Mouse (Mus musculus) intestine, embryonic 14.5 days (tissue): ENCODE data around the gene Stab2. TPM values are rescaled to one million over a fixed set of nuclear protein-coding genes. Genes with fewer than 3 reads are reported as not detected.

Experiments used
- ATAC-seq: fragments of 200-750 bp; cut with Nextera tagmentation; replicated peaks from 2 replicates; pipeline ENCODE4 v1.8.0; 2017; ENCODE audit warnings: low read depth, moderate number of reproducible peaks, moderate TSS enrichment, moderate library complexity; ENCODE audit not compliant: low FRiP score, low TSS enrichment
- DNase-seq: peaks from one replicate; pipeline ENCODE4 v3.0.0-alpha.2; 2018; ENCODE audit warnings: low spot score
- H3K27ac ChIP-seq: fragments of 300-500 bp; sonication (generic); 2 replicates; pipeline ENCODE4 v1.5.1; 2014; ENCODE audit warnings: low read depth, mild to moderate bottlenecking, control low read depth
- H3K27me3 ChIP-seq: fragments of 300-500 bp; sonication (generic); replicated peaks from 2 replicates; pipeline ENCODE4 v1.6.1; 2014; ENCODE audit warnings: low read length, control low read depth; ENCODE audit not compliant: control insufficient read depth, insufficient read depth
- H3K36me3 ChIP-seq: fragments of 300-500 bp; sonication (generic); 2 replicates; pipeline ENCODE4 v1.6.1; 2014; ENCODE audit warnings: low read length, control low read depth; ENCODE audit not compliant: control insufficient read depth, insufficient read depth
- H3K4me1 ChIP-seq: fragments of 300-500 bp; sonication (generic); replicated peaks from 2 replicates; pipeline ENCODE4 v1.6.1; 2014; ENCODE audit warnings: low read length, control low read depth, mixed read lengths; ENCODE audit not compliant: control insufficient read depth, insufficient read depth
- H3K4me2 ChIP-seq: fragments of 300-500 bp; sonication (generic); 2 replicates; pipeline ENCODE4 v1.6.1; 2014; ENCODE audit warnings: low read length
- H3K4me3 ChIP-seq: fragments of 300-500 bp; sonication (generic); 2 replicates; pipeline ENCODE4 v1.5.1; 2014; ENCODE audit warnings: low read depth, low read length, control low read depth, mixed read lengths
- H3K9ac ChIP-seq: fragments of 300-500 bp; sonication (generic); 2 replicates; pipeline ENCODE4 v1.6.1; 2014; ENCODE audit warnings: mild to moderate bottlenecking, low read length
- H3K9me3 ChIP-seq: fragments of 300-500 bp; sonication (generic); 2 replicates; pipeline ENCODE4 v1.6.1; 2016; ENCODE audit warnings: low read length, control low read depth; ENCODE audit not compliant: control insufficient read depth
- WGBS: fragments of 180-500 bp; shearing (Covaris S2); extraction: QIAGEN DNeasy Blood & Tissue Kit; methylation state at CpG from one replicate; pipeline ENCODE4 v1.1.7; 2014; 5-methylcytosine and 5-hydroxymethylcytosine counted together
- polyA plus RNA-seq: library from polyadenylated mRNA; unstranded; fragments of >200 nt; fragmentation: Nextera tagmentation; extraction: Ambion mirVana; gene quantifications from 2 replicates; pipeline ENCODE4 v1.2.1, GENCODE M21; 2014

Stab2 gene
- polyA plus RNA-seq, 1 experiment from 2014 or later, result 1.3 TPM

DNA sequence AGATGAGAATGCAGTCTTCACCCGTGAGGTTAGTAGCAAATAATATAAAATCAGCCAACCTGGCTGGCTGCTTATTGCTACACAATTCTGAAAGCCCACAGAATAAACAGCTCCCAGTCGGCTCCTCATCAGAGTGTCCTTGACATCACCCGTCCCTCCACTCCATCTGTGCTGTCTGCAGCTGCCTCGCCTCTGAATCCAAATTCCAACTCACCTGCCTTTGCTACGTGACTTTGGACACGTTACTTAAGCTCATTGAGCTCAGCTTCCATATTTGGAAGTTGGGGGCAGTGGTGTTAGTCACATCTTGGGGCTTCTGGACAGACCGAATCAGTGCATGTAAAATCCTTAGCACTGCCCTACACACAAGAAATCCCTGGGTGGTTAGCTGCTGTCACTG, 135.7 kb downstream of the Stab2 start:
- no peak for DNase-seq
- WGBS, result 63% methylated on average over 7 of the region's 7 CpGs
- no peaks in the 10 kb centered on the region for H3K27me3 ChIP-seq
- no peaks in the 10 kb centered on the region for H3K4me1 ChIP-seq
- no peaks in the 10 kb centered on the region for H3K36me3 ChIP-seq
- H3K9ac ChIP-seq, result no peak overlapping the region
- ATAC-seq, result no peak
- no peak overlapping the region for H3K4me3 ChIP-seq
- H3K27ac ChIP-seq, result no peak overlapping the region
- no peaks in the 10 kb centered on the region for H3K9me3 ChIP-seq
- no peak overlapping the region for H3K4me2 ChIP-seq

DNA sequence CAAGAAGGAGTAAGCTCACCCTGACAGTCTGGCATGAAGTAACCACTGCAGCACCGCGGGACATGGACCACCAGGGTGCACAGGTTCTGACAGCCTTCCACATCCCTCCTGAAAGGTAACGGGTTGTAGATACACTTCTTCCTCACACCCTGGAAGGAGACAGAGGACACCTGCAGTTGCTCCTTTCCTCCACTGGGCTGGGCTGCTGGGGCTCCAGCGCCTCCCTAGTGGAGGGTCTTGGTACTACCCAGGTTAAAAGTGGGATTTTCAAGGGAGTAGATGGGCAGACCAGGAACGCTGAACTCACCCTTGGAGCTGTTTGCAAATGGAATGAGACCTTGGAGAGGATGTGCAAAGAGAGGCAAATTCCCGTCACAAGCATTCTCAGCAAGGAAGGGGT, 144.4 kb downstream of the Stab2 start:
- Histone ChIP-seq H3K36me3 (no peaks in the 10 kb centered on the region), H3K27me3 (no peaks in the 10 kb centered on the region), H3K4me3 (no peak overlapping the region), H3K27ac (no peak overlapping the region), H3K4me2 (no peak overlapping the region), H3K4me1 (no peaks in the 10 kb centered on the region), H3K9me3 (no peaks in the 10 kb centered on the region), H3K9ac (no peak overlapping the region)
- ATAC-seq (no peak), DNase-seq (no peak)
- 88% methylated on average over 6 of the region's 6 CpGs for WGBS

DNA sequence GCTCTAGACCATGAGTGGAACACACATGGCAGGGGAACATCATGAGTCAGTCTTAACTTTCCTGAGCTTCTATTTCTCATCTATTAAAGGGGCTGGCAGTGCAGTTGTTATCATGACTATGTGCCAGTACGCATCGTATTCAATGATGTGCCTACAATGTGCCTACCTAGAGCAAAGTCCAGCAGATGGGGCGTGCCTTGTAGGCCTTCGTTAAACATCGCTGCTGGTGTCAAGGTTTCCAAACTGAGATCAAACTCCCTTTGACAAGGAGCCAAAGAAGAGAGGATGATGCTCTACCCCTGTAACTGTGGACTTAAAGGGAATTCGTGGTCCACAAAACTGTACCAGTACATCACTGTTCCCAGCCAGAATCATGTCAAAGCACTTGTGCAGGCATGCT, 145.3 kb downstream of the Stab2 start:
- WGBS, result 92% methylated on average over 6 of the region's 6 CpGs
- Histone ChIP-seq H3K36me3 (no peaks in the 10 kb centered on the region), H3K27ac (no peak overlapping the region), H3K4me3 (no peak overlapping the region), H3K4me2 (no peak overlapping the region), H3K4me1 (no peaks in the 10 kb centered on the region), H3K9me3 (no peaks in the 10 kb centered on the region), H3K27me3 (no peaks in the 10 kb centered on the region), H3K9ac (no peak overlapping the region)
- no peak for ATAC-seq
- DNase-seq, result no peak

DNA sequence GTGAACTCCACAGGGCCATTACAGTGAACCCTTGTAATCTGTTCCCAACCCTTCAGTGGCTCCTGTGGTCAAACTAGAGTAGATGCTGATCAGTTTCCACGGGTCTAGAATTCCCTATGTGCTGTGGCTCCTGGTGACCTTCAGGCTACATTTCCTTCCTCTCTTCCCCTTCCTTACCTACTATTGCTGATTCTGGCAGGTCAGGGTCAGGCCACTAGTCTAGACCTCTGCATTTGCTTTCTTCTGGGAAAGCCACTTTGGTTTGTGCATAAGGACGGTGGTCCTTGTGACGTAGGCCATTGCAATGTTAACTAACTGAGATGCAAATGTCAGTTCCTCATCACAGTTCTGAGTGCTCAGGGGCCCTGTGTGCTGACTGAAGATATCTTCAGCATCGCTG, 147.4 kb downstream of the Stab2 start:
- DNase-seq, result no peak
- Histone ChIP-seq H3K27me3 (no peaks in the 10 kb centered on the region), H3K27ac (no peak overlapping the region), H3K9ac (no peak overlapping the region), H3K9me3 (no peaks in the 10 kb centered on the region), H3K4me3 (no peak overlapping the region), H3K36me3 (no peaks in the 10 kb centered on the region), H3K4me1 (no peaks in the 10 kb centered on the region), H3K4me2 (no peak overlapping the region)
- no peak for ATAC-seq
- 84% methylated on average over 4 of the region's 4 CpGs for WGBS

DNA sequence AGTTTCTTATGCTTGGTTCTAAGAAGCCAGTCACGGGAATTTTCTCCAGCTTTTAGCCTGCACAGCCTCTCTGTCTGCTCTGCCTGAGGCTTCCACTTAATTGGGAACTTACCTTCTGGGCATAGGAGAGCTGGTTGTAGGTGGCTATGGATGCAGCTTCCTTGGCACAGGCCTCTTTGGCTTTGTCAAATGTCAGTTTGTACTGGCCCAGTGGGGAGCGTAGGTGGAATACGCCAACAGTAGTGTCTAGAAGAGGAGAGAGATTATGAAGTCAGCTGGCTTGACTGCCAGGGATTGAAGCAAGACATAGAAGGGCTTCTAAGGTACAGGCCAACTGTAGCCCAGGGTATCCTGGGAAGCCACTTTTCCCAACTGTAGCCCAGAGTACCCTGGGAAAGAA, 154.4 kb downstream of the Stab2 start:
- no peak for DNase-seq
- Histone ChIP-seq H3K4me2 (no peak overlapping the region), H3K36me3 (no peaks in the 10 kb centered on the region), H3K9me3 (no peaks in the 10 kb centered on the region), H3K4me3 (no peak overlapping the region), H3K27ac (no peak overlapping the region), H3K27me3 (no peaks in the 10 kb centered on the region), H3K9ac (no peak overlapping the region), H3K4me1 (no peaks in the 10 kb centered on the region)
- WGBS, result 91% methylated on average over 3 of the region's 3 CpGs
- ATAC-seq, result no peak

DNA sequence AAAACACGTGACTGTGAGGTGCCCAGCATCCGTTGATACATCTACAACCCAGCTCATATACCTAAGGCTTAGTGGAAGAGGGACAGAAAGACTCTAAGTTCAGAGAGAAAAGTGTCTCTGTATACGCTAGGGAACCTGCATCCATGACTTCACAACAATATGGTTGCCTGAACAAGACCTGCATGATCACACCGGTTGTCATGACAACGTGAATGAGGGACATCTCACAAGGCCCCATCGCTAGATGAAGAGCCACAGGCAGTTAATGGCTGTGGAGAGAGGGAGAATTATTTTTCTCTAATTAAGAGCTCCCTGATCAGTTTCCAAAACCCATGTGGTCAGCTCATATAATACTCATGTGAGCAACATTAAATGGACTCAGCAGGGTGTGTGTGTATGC, 155.7 kb downstream of the Stab2 start:
- ATAC-seq (no peak), DNase-seq (no peak)
- no peak overlapping the region for H3K4me2 ChIP-seq
- no peaks in the 10 kb centered on the region for H3K9me3 ChIP-seq
- H3K9ac ChIP-seq, result no peak overlapping the region
- H3K36me3 ChIP-seq, result no peaks in the 10 kb centered on the region
- H3K4me1 ChIP-seq, result no peaks in the 10 kb centered on the region
- no peak overlapping the region for H3K4me3 ChIP-seq
- WGBS, result 86% methylated on average over 6 of the region's 6 CpGs
- H3K27ac ChIP-seq, result no peak overlapping the region
- H3K27me3 ChIP-seq, result no peaks in the 10 kb centered on the region

DNA sequence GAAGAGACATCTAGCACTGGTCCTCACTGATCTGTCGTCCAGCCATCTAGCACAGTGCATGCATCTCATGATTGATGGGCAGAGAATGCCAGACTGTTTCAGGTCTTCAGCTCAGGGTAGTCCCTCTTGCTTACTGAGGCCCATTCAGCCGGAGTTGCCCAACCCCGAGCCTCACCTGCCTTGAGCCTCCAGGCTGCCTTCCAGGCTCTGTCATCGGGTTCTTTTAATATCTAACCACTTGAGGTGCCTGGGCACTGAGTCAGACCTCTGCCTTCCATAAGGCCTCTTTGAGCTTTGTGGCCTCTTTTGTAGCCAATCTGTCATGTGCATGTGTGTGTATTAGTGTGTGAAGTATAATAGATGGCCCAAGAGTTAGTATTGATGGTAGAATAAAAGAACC, 158.3 kb downstream of the Stab2 start:
- H3K4me2 ChIP-seq, result no peak overlapping the region
- 70% methylated on average over 4 of the region's 4 CpGs for WGBS
- H3K9me3 ChIP-seq, result no peaks in the 10 kb centered on the region
- no peak overlapping the region for H3K9ac ChIP-seq
- no peak overlapping the region for H3K4me3 ChIP-seq
- DNase-seq, result no peak
- no peaks in the 10 kb centered on the region for H3K4me1 ChIP-seq
- no peak overlapping the region for H3K27ac ChIP-seq
- ATAC-seq, result no peak
- H3K27me3 ChIP-seq, result no peaks in the 10 kb centered on the region
- H3K36me3 ChIP-seq, result no peaks in the 10 kb centered on the region

DNA sequence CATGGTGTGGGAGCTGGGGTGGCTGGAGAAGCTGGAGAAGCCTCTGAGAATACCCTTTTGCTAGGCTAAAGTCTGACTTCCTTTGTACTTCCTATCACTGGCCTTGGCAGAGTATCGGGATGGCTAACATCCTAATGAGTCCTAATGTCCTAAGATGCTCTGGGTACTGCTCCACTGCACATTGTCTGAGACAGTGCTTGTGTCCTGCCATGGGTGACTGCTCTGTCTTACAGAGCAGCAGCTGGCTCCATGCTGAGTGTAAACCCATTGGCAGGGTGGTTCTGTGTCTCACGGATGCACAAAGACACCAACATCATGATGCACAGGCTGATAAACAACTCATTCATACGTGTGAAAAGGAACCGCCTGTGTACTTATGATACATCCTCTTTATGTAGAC, 158.7 kb downstream of the Stab2 start:
- Histone ChIP-seq H3K4me2 (no peak overlapping the region), H3K9ac (no peak overlapping the region), H3K4me1 (no peaks in the 10 kb centered on the region), H3K4me3 (no peak overlapping the region), H3K9me3 (no peaks in the 10 kb centered on the region), H3K36me3 (no peaks in the 10 kb centered on the region), H3K27me3 (no peaks in the 10 kb centered on the region), H3K27ac (no peak overlapping the region)
- 85% methylated on average over 4 of the region's 4 CpGs for WGBS
- DNase-seq, result no peak
- ATAC-seq, result no peak

DNA sequence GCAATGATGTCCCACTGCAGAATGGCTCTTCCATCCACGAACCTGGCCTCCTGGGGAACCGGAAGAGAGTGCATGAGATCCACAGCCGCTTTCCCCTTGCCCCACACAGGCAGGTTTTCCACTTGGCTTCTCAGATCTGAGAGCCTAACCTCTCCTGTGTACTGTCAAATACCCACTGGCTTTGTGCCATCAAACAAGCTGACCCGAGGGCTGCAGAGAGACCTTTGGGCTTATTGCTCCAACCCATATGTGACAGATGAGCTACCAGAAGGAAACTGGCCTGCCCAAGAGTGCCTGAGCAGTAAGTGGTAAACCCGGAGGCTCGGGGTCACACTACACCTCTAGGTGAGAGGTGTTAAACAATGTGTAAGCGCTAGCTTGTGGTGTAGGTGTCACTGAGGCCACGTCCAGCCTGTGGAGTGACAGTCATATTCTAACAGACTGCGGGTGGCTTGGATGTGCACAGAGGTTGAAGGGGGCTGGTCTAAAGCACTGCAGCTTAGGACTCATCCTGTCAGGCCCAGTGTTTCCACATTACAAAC, 160.8 kb downstream of the Stab2 start:
- Histone ChIP-seq H3K4me2 (no peak overlapping the region), H3K27me3 (no peaks in the 10 kb centered on the region), H3K9me3 (no peaks in the 10 kb centered on the region), H3K4me3 (no peak overlapping the region), H3K4me1 (no peaks in the 10 kb centered on the region), H3K9ac (no peak overlapping the region), H3K36me3 (no peaks in the 10 kb centered on the region), H3K27ac (no peak overlapping the region)
- no peak for DNase-seq
- no peak for ATAC-seq
- WGBS, result 75% methylated on average over 9 of the region's 9 CpGs
